In genomic region chr8:13675121-13675520, GRCm38 (mm10) we compare ENCODE assay signal across 8 mouse cellular contexts. TPM values are rescaled to one million over a fixed set of nuclear protein-coding genes. Genes with fewer than 3 reads are reported as not detected.
DNase-seq lines count a peak whose midpoint lies in the region; ATAC-seq and TF ChIP-seq lines count a peak whose summit lies in the region.

No protein-coding gene starts in this region.

- TF ChIP-seq CTCF in layer of hippocampus, adult 2 months (conservative IDR thresholded peaks at IDR 0.05) = no peak

- peaks cover 21% of the 10 kb centered on the region for H3K4me1 ChIP-seq in forebrain, embryonic 16.5 days (replicated peaks; ENCODE audit: control insufficient read depth, insufficient read depth, low read length)
- peaks cover 22% of the 10 kb centered on the region; the same call in 1 of the 2 replicates for H3K4me1 ChIP-seq in midbrain, embryonic 14.5 days (ENCODE audit: control insufficient read depth, insufficient read depth, low read length)

- no peaks in the 10 kb centered on the region for H3K9me3 ChIP-seq in forebrain, embryonic 16.5 days (ENCODE audit: control insufficient read depth, low read length)
- H3K9me3 ChIP-seq in midbrain, embryonic 14.5 days (ENCODE audit: control insufficient read depth, low read length) = no peaks in the 10 kb centered on the region

- H3K27ac ChIP-seq in layer of hippocampus, adult 2 months = peak overlapping the region; percentile 89
- no peak overlapping the region for H3K27ac ChIP-seq in forebrain, embryonic 16.5 days (ENCODE audit: low read length)
- H3K27ac ChIP-seq in midbrain, embryonic 14.5 days (replicated peaks; ENCODE audit: low read depth, low read length) = no peak overlapping the region

- 89% methylated on average over 4 of the region's 4 CpGs for WGBS in forebrain, embryonic 16.5 days
- 80% methylated on average over 4 of the region's 4 CpGs for WGBS in midbrain, embryonic 14.5 days

- peak overlapping the region; percentile 79 for H3K4me2 ChIP-seq in forebrain, embryonic 16.5 days (ENCODE audit: low read length)
- peak overlapping the region; percentile 77 for H3K4me2 ChIP-seq in midbrain, embryonic 14.5 days (ENCODE audit: low read length)

- H3K27me3 ChIP-seq in forebrain, embryonic 16.5 days (replicated peaks; ENCODE audit: control insufficient read depth, insufficient read depth, low read length) = no peaks in the 10 kb centered on the region
- no peaks in the 10 kb centered on the region for H3K27me3 ChIP-seq in midbrain, embryonic 14.5 days (ENCODE audit: control insufficient read depth, insufficient read depth, low read length)

- no peaks in the 10 kb centered on the region for H3K36me3 ChIP-seq in forebrain, embryonic 16.5 days (ENCODE audit: control insufficient read depth, insufficient read depth)
- H3K36me3 ChIP-seq in midbrain, embryonic 14.5 days (ENCODE audit: control insufficient read depth, insufficient read depth, low read length) = no peaks in the 10 kb centered on the region

- ATAC-seq in forebrain, embryonic 16.5 days = no peak
- ATAC-seq in midbrain, embryonic 14.5 days (ENCODE audit: low FRiP score, low TSS enrichment) = no peak

- H3K9ac ChIP-seq in forebrain, embryonic 16.5 days (replicated peaks; ENCODE audit: low read depth, low read length) = no peak overlapping the region
- peak overlapping the region; percentile 73; the same call in 1 of the 2 replicates for H3K9ac ChIP-seq in midbrain, embryonic 14.5 days (replicated peaks; ENCODE audit: low read length)

- no peak for DNase-seq in layer of hippocampus, adult 2 months (ENCODE audit: low spot score in 2 of 2)
- no peak for DNase-seq in layer of hippocampus, adult 8-10 months (ENCODE audit: low spot score in 2 of 2)
- DNase-seq in T-cell, adult 2 months (ENCODE audit: low spot score) = peak; percentile 44
- no peak for DNase-seq in midbrain, embryonic 14.5 days
- DNase-seq in right cerebral cortex, postnatal 25 days = no peak
- no peak for DNase-seq in kidney, adult 8-10 months
- DNase-seq in left cerebral cortex, adult 18-20 months (ENCODE audit: low spot score in 2 of 2) = no peak

- H3K4me3 ChIP-seq in layer of hippocampus, adult 2 months = peak overlapping the region; percentile 90
- peak overlapping the region; percentile 91 for H3K4me3 ChIP-seq in forebrain, embryonic 16.5 days (replicated peaks; ENCODE audit: low read length)
- H3K4me3 ChIP-seq in midbrain, embryonic 14.5 days (replicated peaks; ENCODE audit: low read depth, low read length) = peak overlapping the region; percentile 76; the same call in 1 of the 2 replicates

RNA-seq across cellular contexts. Expression of gene Rasa3, which starts 2.3 kb away (rescaled TPM):
- 10 to 100 TPM; 62.8 to 63.4 TPM for total RNA-seq in layer of hippocampus, adult 2 months (2021)
- total RNA-seq in layer of hippocampus, adult 8-10 months (2022) = 10 to 100 TPM; 62.7 to 74.3 (median 68.2) TPM
- polyA plus RNA-seq in forebrain, embryonic 16.5 days (2015; fragmentation: Nextera tagmentation; extraction: Ambion mirVana) = 26.8 and 27.1 TPM in 2 replicates
- 18.4 and 26.0 TPM in 2 replicates for polyA plus RNA-seq in midbrain, embryonic 14.5 days (2014; fragmentation: Nextera tagmentation; extraction: Ambion mirVana)
- 10 to 100 TPM; 65.6 to 72.9 TPM for total RNA-seq in left cerebral cortex, adult 18-20 months (2021)

RNA-seq across cellular contexts. Expression of gene Cfap97d2, which starts 30.6 kb away (rescaled TPM):
- 1 to 10 TPM; 3.1 to 3.2 TPM for total RNA-seq in layer of hippocampus, adult 2 months (2021)
- total RNA-seq in layer of hippocampus, adult 8-10 months (2022) = 1 to 10 TPM; 1.8 to 3.6 (median 2.7) TPM
- polyA plus RNA-seq in forebrain, embryonic 16.5 days (2015; fragmentation: Nextera tagmentation; extraction: Ambion mirVana) = 0.81 and 1.3 TPM in 2 replicates
- 1.6 and 2.2 TPM in 2 replicates for polyA plus RNA-seq in midbrain, embryonic 14.5 days (2014; fragmentation: Nextera tagmentation; extraction: Ambion mirVana)
- 1 to 10 TPM; 1.3 TPM for total RNA-seq in left cerebral cortex, adult 18-20 months (2021)
